Mouse (Mus musculus): ENCODE measurements around the gene Selenok. TPM values are rescaled to one million over a fixed set of nuclear protein-coding genes. Genes with fewer than 3 reads are reported as not detected.

Selenok gene
- polyA plus RNA-seq, 1 experiment from 2014 or later = 220 TPM

- no peaks in the 10 kb centered on the region for H3K9me3 ChIP-seq (ENCODE audit: control insufficient read depth, low read depth, low read length)
- H3K9ac ChIP-seq (replicated peaks; ENCODE audit: low read depth, low read length) = no peak overlapping the region
- 94% methylated on average over 4 of the region's 4 CpGs for WGBS
- H3K4me3 ChIP-seq (ENCODE audit: low read depth, low read length) = no peak overlapping the region
- no peak overlapping the region for H3K27ac ChIP-seq (ENCODE audit: low read length)
- H3K4me1 ChIP-seq (ENCODE audit: control insufficient read depth, insufficient read depth, low read length) = no peaks in the 10 kb centered on the region
- ATAC-seq (ENCODE audit: insufficient number of reproducible peaks, insufficient read depth, low FRiP score, low read depth) = no peak
- no peak overlapping the region for H3K4me2 ChIP-seq (replicated peaks; ENCODE audit: low read depth, low read length)
- no peaks in the 10 kb centered on the region for H3K27me3 ChIP-seq (ENCODE audit: control insufficient read depth, insufficient read depth, low read length)
- peaks cover 98% of the 10 kb centered on the region for H3K36me3 ChIP-seq (ENCODE audit: control insufficient read depth, insufficient read depth, low read length)
Measured at GRCm38 (mm10) chr14:29986096-29986495, 18.0 kb downstream of the Selenok start.

- H3K4me2 ChIP-seq (replicated peaks; ENCODE audit: low read depth, low read length) = no peak overlapping the region
- ATAC-seq (ENCODE audit: insufficient number of reproducible peaks, insufficient read depth, low FRiP score, low read depth) = no peak
- H3K9me3 ChIP-seq (ENCODE audit: control insufficient read depth, low read depth, low read length) = no peaks in the 10 kb centered on the region
- H3K4me1 ChIP-seq (ENCODE audit: control insufficient read depth, insufficient read depth, low read length) = no peaks in the 10 kb centered on the region
- peaks cover 98% of the 10 kb centered on the region for H3K36me3 ChIP-seq (ENCODE audit: control insufficient read depth, insufficient read depth, low read length)
- no peak overlapping the region for H3K4me3 ChIP-seq (ENCODE audit: low read depth, low read length)
- no peak overlapping the region for H3K27ac ChIP-seq (ENCODE audit: low read length)
- H3K9ac ChIP-seq (replicated peaks; ENCODE audit: low read depth, low read length) = no peak overlapping the region
- 95% methylated on average over 6 of the region's 6 CpGs for WGBS
- no peaks in the 10 kb centered on the region for H3K27me3 ChIP-seq (ENCODE audit: control insufficient read depth, insufficient read depth, low read length)
Measured at GRCm38 (mm10) chr14:29987276-29987675, 19.2 kb downstream of the Selenok start.

GRCm38 (mm10) chr14:29987739-29988138 is 19.6 kb downstream of the Selenok start:
- no peak for ATAC-seq (ENCODE audit: insufficient number of reproducible peaks, insufficient read depth, low FRiP score, low read depth)
- Histone ChIP-seq H3K36me3 (ENCODE audit: control insufficient read depth, insufficient read depth, low read length) (peaks cover 98% of the 10 kb centered on the region), H3K4me1 (ENCODE audit: control insufficient read depth, insufficient read depth, low read length) (no peaks in the 10 kb centered on the region), H3K9ac (replicated peaks; ENCODE audit: low read depth, low read length) (no peak overlapping the region), H3K4me3 (ENCODE audit: low read depth, low read length) (no peak overlapping the region), H3K27me3 (ENCODE audit: control insufficient read depth, insufficient read depth, low read length) (no peaks in the 10 kb centered on the region), H3K4me2 (replicated peaks; ENCODE audit: low read depth, low read length) (no peak overlapping the region), H3K9me3 (ENCODE audit: control insufficient read depth, low read depth, low read length) (no peaks in the 10 kb centered on the region), H3K27ac (ENCODE audit: low read length) (no peak overlapping the region)
- WGBS = 93% methylated on average over 9 of the region's 9 CpGs

GRCm38 (mm10) chr14:29988337-29988736 is 20.2 kb downstream of the Selenok start:
- 93% methylated on average over 4 of the region's 4 CpGs for WGBS
- no peak for ATAC-seq (ENCODE audit: insufficient number of reproducible peaks, insufficient read depth, low FRiP score, low read depth)
- H3K9ac ChIP-seq (replicated peaks; ENCODE audit: low read depth, low read length) = no peak overlapping the region
- no peak overlapping the region for H3K27ac ChIP-seq (ENCODE audit: low read length)
- no peaks in the 10 kb centered on the region for H3K9me3 ChIP-seq (ENCODE audit: control insufficient read depth, low read depth, low read length)
- no peak overlapping the region for H3K4me3 ChIP-seq (ENCODE audit: low read depth, low read length)
- peaks cover 98% of the 10 kb centered on the region for H3K36me3 ChIP-seq (ENCODE audit: control insufficient read depth, insufficient read depth, low read length)
- H3K27me3 ChIP-seq (ENCODE audit: control insufficient read depth, insufficient read depth, low read length) = no peaks in the 10 kb centered on the region
- no peak overlapping the region for H3K4me2 ChIP-seq (replicated peaks; ENCODE audit: low read depth, low read length)
- no peaks in the 10 kb centered on the region for H3K4me1 ChIP-seq (ENCODE audit: control insufficient read depth, insufficient read depth, low read length)

GRCm38 (mm10) chr14:29994976-29995375 is 26.9 kb downstream of the Selenok start:
- WGBS = 91% methylated on average over 4 of the region's 4 CpGs
- Histone ChIP-seq H3K27ac (ENCODE audit: low read length) (no peak overlapping the region), H3K36me3 (ENCODE audit: control insufficient read depth, insufficient read depth, low read length) (peaks cover 63% of the 10 kb centered on the region), H3K4me2 (replicated peaks; ENCODE audit: low read depth, low read length) (no peak overlapping the region), H3K27me3 (ENCODE audit: control insufficient read depth, insufficient read depth, low read length) (no peaks in the 10 kb centered on the region), H3K9ac (replicated peaks; ENCODE audit: low read depth, low read length) (no peak overlapping the region), H3K9me3 (ENCODE audit: control insufficient read depth, low read depth, low read length) (no peaks in the 10 kb centered on the region), H3K4me1 (ENCODE audit: control insufficient read depth, insufficient read depth, low read length) (no peaks in the 10 kb centered on the region), H3K4me3 (ENCODE audit: low read depth, low read length) (no peak overlapping the region)
- no peak for ATAC-seq (ENCODE audit: insufficient number of reproducible peaks, insufficient read depth, low FRiP score, low read depth)

GRCm38 (mm10) chr14:29996000-29996751 is 28.1 kb downstream of the Selenok start:
- H3K27me3 ChIP-seq (ENCODE audit: control insufficient read depth, insufficient read depth, low read length) = no peaks in the 10 kb centered on the region
- ATAC-seq (ENCODE audit: insufficient number of reproducible peaks, insufficient read depth, low FRiP score, low read depth) = no peak; the same call in 1 of the 2 replicates
- no peak overlapping the region for H3K4me2 ChIP-seq (replicated peaks; ENCODE audit: low read depth, low read length)
- no peak overlapping the region for H3K27ac ChIP-seq (ENCODE audit: low read length)
- H3K9ac ChIP-seq (replicated peaks; ENCODE audit: low read depth, low read length) = no peak overlapping the region
- H3K4me3 ChIP-seq (ENCODE audit: low read depth, low read length) = no peak overlapping the region
- H3K36me3 ChIP-seq (ENCODE audit: control insufficient read depth, insufficient read depth, low read length) = peaks cover 51% of the 10 kb centered on the region
- H3K4me1 ChIP-seq (ENCODE audit: control insufficient read depth, insufficient read depth, low read length) = no peaks in the 10 kb centered on the region
- WGBS = 87% methylated on average over 11 of the region's 11 CpGs
- no peaks in the 10 kb centered on the region for H3K9me3 ChIP-seq (ENCODE audit: control insufficient read depth, low read depth, low read length)

- Histone ChIP-seq H3K4me3 (ENCODE audit: low read depth, low read length) (no peak overlapping the region), H3K27me3 (ENCODE audit: control insufficient read depth, insufficient read depth, low read length) (no peaks in the 10 kb centered on the region), H3K9ac (replicated peaks; ENCODE audit: low read depth, low read length) (no peak overlapping the region), H3K4me2 (replicated peaks; ENCODE audit: low read depth, low read length) (no peak overlapping the region), H3K4me1 (ENCODE audit: control insufficient read depth, insufficient read depth, low read length) (no peaks in the 10 kb centered on the region), H3K9me3 (ENCODE audit: control insufficient read depth, low read depth, low read length) (no peaks in the 10 kb centered on the region), H3K27ac (ENCODE audit: low read length) (no peak overlapping the region), H3K36me3 (ENCODE audit: control insufficient read depth, insufficient read depth, low read length) (peaks cover 40% of the 10 kb centered on the region)
- ATAC-seq (ENCODE audit: insufficient number of reproducible peaks, insufficient read depth, low FRiP score, low read depth) = no peak
Measured at GRCm38 (mm10) chr14:29997345-29997744, 29.2 kb downstream of the Selenok start.

GRCm38 (mm10) chr14:29998747-29999474 is 30.8 kb downstream of the Selenok start:
- Histone ChIP-seq H3K4me1 (ENCODE audit: control insufficient read depth, insufficient read depth, low read length) (no peaks in the 10 kb centered on the region), H3K9ac (replicated peaks; ENCODE audit: low read depth, low read length) (no peak overlapping the region), H3K27me3 (ENCODE audit: control insufficient read depth, insufficient read depth, low read length) (no peaks in the 10 kb centered on the region), H3K36me3 (ENCODE audit: control insufficient read depth, insufficient read depth, low read length) (peaks cover 25% of the 10 kb centered on the region), H3K9me3 (ENCODE audit: control insufficient read depth, low read depth, low read length) (no peaks in the 10 kb centered on the region), H3K27ac (ENCODE audit: low read length) (no peak overlapping the region), H3K4me2 (replicated peaks; ENCODE audit: low read depth, low read length) (no peak overlapping the region), H3K4me3 (ENCODE audit: low read depth, low read length) (no peak overlapping the region)
- 77% methylated on average over 13 of the region's 13 CpGs for WGBS
- ATAC-seq (ENCODE audit: insufficient number of reproducible peaks, insufficient read depth, low FRiP score, low read depth) = no peak

All from stomach, embryonic 14.5 days (tissue).